ENCODE assay signal across 13 mouse cellular contexts in the genomic region with DNA sequence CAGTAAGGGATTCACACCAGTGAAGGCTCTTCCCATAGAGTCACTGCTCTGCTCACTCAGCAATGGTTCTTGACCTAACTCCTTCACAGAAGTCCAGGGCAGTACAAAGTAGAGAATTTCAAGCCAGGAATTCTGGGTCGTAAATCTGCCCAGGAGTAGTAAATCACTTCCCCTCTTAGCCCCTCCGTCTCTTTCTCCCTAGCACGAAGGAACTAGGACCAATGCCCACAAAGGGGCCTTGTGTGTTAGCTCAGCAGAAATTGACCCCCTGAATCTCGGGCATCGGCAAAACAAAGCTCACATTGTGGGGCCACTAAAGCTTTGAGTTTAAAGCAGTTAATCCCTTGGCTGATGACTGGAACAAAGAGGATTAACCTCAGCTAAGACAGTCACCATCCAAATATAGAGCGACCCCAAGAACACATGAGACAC. TPM values are rescaled to one million over a fixed set of nuclear protein-coding genes. Genes with fewer than 3 reads are reported as not detected.
DNase-seq lines count a peak whose midpoint lies in the region; ATAC-seq and TF ChIP-seq lines count a peak whose summit lies in the region.
"Had no signal": no experiment of that assay in that cellular context is flagged by ENCODE, and none has a peak within 500 bp of the region (broad histone marks: within the 10 kb centered on the region; RNA-seq: fewer than 3 reads in every experiment).

No protein-coding gene starts in this region.

- H3K4me1 ChIP-seq in intestine, embryonic 14.5 days (replicated peaks; ENCODE audit: control insufficient read depth, insufficient read depth, low read length) = 0 out of 2 replicates have a peak, but pooled peaks cover 3% of the 10 kb centered on the region
- H3K4me1 ChIP-seq in intestine, postnatal 0 days (replicated peaks; ENCODE audit: control insufficient read depth, insufficient read depth, low read length) = no peaks in the 10 kb centered on the region
- H3K4me1 ChIP-seq in neural tube, embryonic 11.5 days (ENCODE audit: control insufficient read depth, insufficient read depth, low read length) = peaks cover 8% of the 10 kb centered on the region

- H3K9me3 ChIP-seq in intestine, embryonic 14.5 days (ENCODE audit: control insufficient read depth, low read length) = no peaks in the 10 kb centered on the region
- no peaks in the 10 kb centered on the region for H3K9me3 ChIP-seq in intestine, postnatal 0 days (ENCODE audit: control insufficient read depth)
- no peaks in the 10 kb centered on the region for H3K9me3 ChIP-seq in neural tube, embryonic 11.5 days (ENCODE audit: control insufficient read depth, low read length)

- no peak for DNase-seq in intestine, embryonic 14.5 days (ENCODE audit: low spot score)
- peak; percentile 73 for DNase-seq in embryo, embryonic 11 days
- DNase-seq in hindlimb bud, embryonic 11.5 days (ENCODE audit: extremely low spot score, low read depth, low spot score) = peak; percentile 63
- peak; percentile 40 for DNase-seq in neural tube, embryonic 11.5 days (ENCODE audit: low spot score)
- DNase-seq in adipocyte (ENCODE audit: low spot score) (no peak), liver (no peak)
- DNase-seq in frontal cortex, postnatal 36 days (ENCODE audit: low spot score in 2 of 2) = no peak
- DNase-seq: heart, adult 2 months; kidney, adult 18-20 months had no signal

- no peaks in the 10 kb centered on the region for H3K27me3 ChIP-seq in intestine, embryonic 14.5 days (replicated peaks; ENCODE audit: control insufficient read depth, insufficient read depth, low read length)
- no peaks in the 10 kb centered on the region for H3K27me3 ChIP-seq in intestine, postnatal 0 days (replicated peaks; ENCODE audit: control insufficient read depth, insufficient read depth, low read length)
- H3K27me3 ChIP-seq in neural tube, embryonic 11.5 days (ENCODE audit: control insufficient read depth, insufficient read depth, low read length) = no peaks in the 10 kb centered on the region

- 16% methylated on average over 6 of the region's 6 CpGs for WGBS in intestine, embryonic 14.5 days
- WGBS in intestine, postnatal 0 days = 15% methylated on average over 6 of the region's 6 CpGs
- 10% methylated on average over 6 of the region's 6 CpGs for WGBS in neural tube, embryonic 11.5 days

- peak; percentile 50; the same call in 1 of the 2 replicates for ATAC-seq in intestine, embryonic 14.5 days (replicated peaks; ENCODE audit: low FRiP score, low TSS enrichment, low read depth)
- ATAC-seq in intestine, postnatal 0 days = no peak
- peak; percentile 60 for ATAC-seq in neural tube, embryonic 11.5 days (ENCODE audit: insufficient read depth, low FRiP score, low TSS enrichment)

- no peaks in the 10 kb centered on the region for H3K36me3 ChIP-seq in intestine, embryonic 14.5 days (ENCODE audit: control insufficient read depth, insufficient read depth, low read length)
- no peaks in the 10 kb centered on the region for H3K36me3 ChIP-seq in intestine, postnatal 0 days (ENCODE audit: control insufficient read depth, insufficient read depth)
- no peaks in the 10 kb centered on the region for H3K36me3 ChIP-seq in neural tube, embryonic 11.5 days (ENCODE audit: control insufficient read depth, insufficient read depth, low read length)

- no peak overlapping the region for H3K4me2 ChIP-seq in intestine, embryonic 14.5 days (ENCODE audit: low read length)
- H3K4me2 ChIP-seq in intestine, postnatal 0 days (replicated peaks; ENCODE audit: low read depth) = no peak overlapping the region
- no peak overlapping the region for H3K4me2 ChIP-seq in neural tube, embryonic 11.5 days (ENCODE audit: low read depth)

- no peak overlapping the region for H3K27ac ChIP-seq in intestine, embryonic 14.5 days (ENCODE audit: low read depth)
- H3K27ac ChIP-seq in intestine, postnatal 0 days (ENCODE audit: low read depth, low read length) = no peak overlapping the region
- peak overlapping the region; percentile 21; the same call in 1 of the 2 replicates for H3K27ac ChIP-seq in neural tube, embryonic 11.5 days (ENCODE audit: low read depth, low read length)
- H3K27ac ChIP-seq: heart, adult 2 months; liver, embryonic 14.5 days; macrophage; stomach, postnatal 0 days had no signal

- no peak overlapping the region for H3K9ac ChIP-seq in intestine, embryonic 14.5 days (ENCODE audit: low read length)
- no peak overlapping the region for H3K9ac ChIP-seq in intestine, postnatal 0 days (ENCODE audit: low read depth, low read length)
- H3K9ac ChIP-seq in neural tube, embryonic 11.5 days (ENCODE audit: low read length) = no peak overlapping the region
- H3K9ac ChIP-seq: liver, embryonic 14.5 days had no signal

- TF ChIP-seq CTCF in intestine, postnatal 0 days (IDR thresholded peaks at IDR 0.05; ENCODE audit: low read depth) = no peak

- no peak overlapping the region for H3K4me3 ChIP-seq in intestine, embryonic 14.5 days (ENCODE audit: low read depth, low read length)
- no peak overlapping the region for H3K4me3 ChIP-seq in intestine, postnatal 0 days (ENCODE audit: low read depth, low read length)
- H3K4me3 ChIP-seq in neural tube, embryonic 11.5 days (ENCODE audit: low read depth, low read length) = no peak overlapping the region
- H3K4me3 ChIP-seq: heart, adult 2 months had no signal

RNA-seq across cellular contexts. Expression of a gene that starts 12.4 kb away (rescaled TPM):
- 1.5 and 1.9 TPM in 2 replicates for polyA plus RNA-seq in intestine, embryonic 14.5 days (2014; fragmentation: Nextera tagmentation; extraction: Ambion mirVana)
- 0.26 and 0.46 TPM in 2 replicates for polyA plus RNA-seq in intestine, postnatal 0 days (2015; fragmentation: Nextera tagmentation; extraction: Ambion mirVana)
- 3.2 and 4.2 TPM in 2 replicates for polyA plus RNA-seq in neural tube, embryonic 11.5 days (2014; fragmentation: Nextera tagmentation; extraction: Ambion mirVana)
- polyA plus RNA-seq: macrophage had no signal

Comparison
In these comparisons a context has a peak if more than half of its experiments do, and no peak if none do; other contexts are left out.
1. DNase-seq: peak in embryo, embryonic 11 days (single experiment), hindlimb bud, embryonic 11.5 days (single experiment) and neural tube, embryonic 11.5 days (single experiment); none in intestine, embryonic 14.5 days (single experiment), adipocyte (single experiment), liver (single experiment) and frontal cortex, postnatal 36 days (0 of 2).